Mouse (Mus musculus) thymus, adult 2 months (tissue): ENCODE data around the gene Dnajb4. TPM values are rescaled to one million over a fixed set of nuclear protein-coding genes. Genes with fewer than 3 reads are reported as not detected.
A peak's percentile ranks its signal among the peaks of the same experiment; 100 is the strongest.

Source experiments
- DNase-seq: peaks from one replicate; pipeline ENCODE4 v3.0.0; 2021
- H3K27ac ChIP-seq: fragments of 200-500 bp; 2 replicates; pipeline ENCODE4 v1.5.1; 2012; ENCODE audit warnings: low read length, control low read depth; ENCODE audit not compliant: control insufficient read depth, insufficient read depth
- H3K27me3 ChIP-seq: fragments of 200-500 bp; 2 replicates; pipeline ENCODE4 v1.6.1; 2012; ENCODE audit warnings: mild to moderate bottlenecking, low read length, moderate library complexity, mixed read lengths; ENCODE audit not compliant: control insufficient read depth, insufficient read depth
- H3K36me3 ChIP-seq: fragments of 200-500 bp; 2 replicates; pipeline ENCODE4 v1.6.1; 2012; ENCODE audit warnings: mild to moderate bottlenecking, low read length, moderate library complexity; ENCODE audit not compliant: control insufficient read depth, insufficient read depth
- H3K4me1 ChIP-seq: fragments of 200-500 bp; replicated peaks from 2 replicates; pipeline ENCODE4 v1.6.1; 2012; ENCODE audit warnings: low read length; ENCODE audit not compliant: control insufficient read depth, insufficient read depth
- H3K4me3 ChIP-seq: fragments of 200-500 bp; 2 replicates; pipeline ENCODE4 v1.5.1; 2012; ENCODE audit warnings: mild to moderate bottlenecking, low read length, control low read depth, moderate library complexity; ENCODE audit not compliant: control insufficient read depth, insufficient read depth
- CTCF ChIP-seq: fragments of 200-500 bp; IDR thresholded peaks from 2 replicates; pipeline ENCODE4 v1.5.1; 2012; ENCODE audit warnings: mild to moderate bottlenecking, control low read depth, low read length, moderate library complexity, borderline replicate concordance; ENCODE audit not compliant: control insufficient read depth, poor library complexity, insufficient read depth; ENCODE audit errors: extremely low read depth
- POLR2A ChIP-seq: fragments of 200-500 bp; IDR thresholded peaks from 2 replicates; pipeline ENCODE4 v1.6.1; 2012; ENCODE audit warnings: mild to moderate bottlenecking, low read length, control low read depth, moderate library complexity; ENCODE audit not compliant: control insufficient read depth, poor library complexity, insufficient read depth; ENCODE audit errors: extremely low read depth
- WGBS: fragments of 180-500 bp; shearing (Covaris S2); methylation state at CpG from one replicate; pipeline ENCODE4 v1.1.7; 2018; 5-methylcytosine and 5-hydroxymethylcytosine counted together
- polyA plus RNA-seq: library from polyadenylated mRNA; depleted of rRNA; stranded (reverse); fragments of >200 nt; gene quantifications from 2 replicates; pipeline ENCODE4 v1.2.3, GENCODE M21; 2012

Dnajb4 gene
- polyA plus RNA-seq, 1 experiment, result 9.2 TPM

- no peaks in the 10 kb centered on the region for H3K36me3 ChIP-seq
- H3K4me3 ChIP-seq, result no peak overlapping the region
- H3K4me1 ChIP-seq, result peaks cover 8% of the 10 kb centered on the region
- no peak for DNase-seq
- no peak overlapping the region for H3K27ac ChIP-seq
- WGBS, result 98% methylated on average over 10 of the region's 10 CpGs
- TF ChIP-seq CTCF, result no peak
- no peak for TF ChIP-seq POLR2A
- H3K27me3 ChIP-seq, result peaks cover 7% of the 10 kb centered on the region; the same call in 1 of the 2 replicates
Measured at GRCm38 (mm10) chr3:152168007-152168406, 42.1 kb downstream of the Dnajb4 start.

DNA sequence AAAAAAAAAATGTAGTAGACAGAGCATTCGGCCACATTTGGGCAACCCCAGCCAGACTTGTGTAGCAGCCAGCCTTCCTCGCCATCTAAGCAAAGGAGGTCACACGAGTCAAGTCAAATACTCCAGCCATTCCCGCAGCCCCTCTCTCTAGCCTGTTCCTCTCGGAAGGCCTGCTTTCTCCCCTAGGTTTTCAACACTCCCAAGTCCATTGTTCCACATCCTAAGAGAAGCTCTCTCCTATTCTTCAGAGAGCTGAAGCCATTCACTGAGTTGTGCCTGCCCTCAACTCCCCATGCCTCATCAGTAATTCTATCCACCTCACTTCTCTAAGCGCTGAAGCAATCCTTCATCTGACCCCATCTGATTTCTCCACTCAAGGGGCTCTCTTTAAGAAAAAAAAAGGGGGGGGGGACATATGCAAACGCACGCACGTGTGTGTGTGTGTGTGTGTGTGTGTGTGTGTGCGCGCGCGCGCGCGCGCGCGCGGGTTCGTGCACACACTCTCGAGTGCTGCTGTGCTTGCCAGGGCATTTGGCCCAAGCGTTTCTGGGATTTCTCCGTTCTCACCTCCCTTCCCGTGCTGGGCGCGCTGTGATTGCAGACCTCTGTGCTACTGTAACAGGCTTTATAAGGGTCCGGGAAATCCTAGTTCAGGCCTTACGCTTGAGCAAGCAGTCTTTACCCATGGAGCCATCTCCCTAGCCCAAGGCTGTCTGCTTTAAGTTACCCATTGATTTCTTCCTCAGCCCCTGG is 43.2 kb downstream of the Dnajb4 start:
- peaks cover 8% of the 10 kb centered on the region for H3K4me1 ChIP-seq
- H3K4me3 ChIP-seq, result no peak overlapping the region

GRCm38 (mm10) chr3:152166099-152166423 is 44.0 kb downstream of the Dnajb4 start, which contains the start of gene Gipc2:
Gene Gipc2, minus strand, starts transcription at chr3:152166230.
- peak within 1 kb of the TSS; percentile 39 for H3K4me3 ChIP-seq
- H3K27me3 ChIP-seq, result peaks cover 7% of the 10 kb centered on the region; the same call in 1 of the 2 replicates
- H3K36me3 ChIP-seq, result no peaks in the 10 kb centered on the region
- DNase-seq, result no peak
- 12% methylated on average over 10 of the region's 10 CpGs for WGBS
- TF ChIP-seq CTCF (no peak), POLR2A (no peak)
- H3K4me1 ChIP-seq, result peaks cover 8% of the 10 kb centered on the region
- H3K27ac ChIP-seq, result no peak within 1 kb of the TSS

More for the DNA sequence above, 43.2 kb downstream of the Dnajb4 start:
- DNase-seq, result no peak
- Histone ChIP-seq H3K27ac (no peak overlapping the region), H3K27me3 (peaks cover 7% of the 10 kb centered on the region; the same call in 1 of the 2 replicates), H3K36me3 (no peaks in the 10 kb centered on the region)
- WGBS, result 26% methylated on average over 29 of the region's 29 CpGs
- TF ChIP-seq POLR2A, result no peak
- TF ChIP-seq CTCF, result no peak

- Histone ChIP-seq H3K4me1 (peaks cover 10% of the 10 kb centered on the region), H3K27me3 (peaks cover 7% of the 10 kb centered on the region; the same call in 1 of the 2 replicates), H3K27ac (no peak overlapping the region), H3K4me3 (peak overlapping the region; percentile 39), H3K36me3 (no peaks in the 10 kb centered on the region)
- no peak for TF ChIP-seq CTCF
- DNase-seq, result peak; percentile 15
- WGBS, result 6% methylated on average over 53 of the region's 53 CpGs
Measured at GRCm38 (mm10) chr3:152165351-152166098, 44.6 kb downstream of the Dnajb4 start.

- Histone ChIP-seq H3K4me1 (peaks cover 11% of the 10 kb centered on the region), H3K4me3 (no peak overlapping the region), H3K27me3 (peaks cover 7% of the 10 kb centered on the region; the same call in 1 of the 2 replicates), H3K27ac (no peak overlapping the region), H3K36me3 (no peaks in the 10 kb centered on the region)
- DNase-seq, result no peak
- TF ChIP-seq CTCF (no peak), POLR2A (no peak)
- 62% methylated on average over 9 of the region's 9 CpGs for WGBS
Measured at GRCm38 (mm10) chr3:152165014-152165350, 45.1 kb downstream of the Dnajb4 start.

GRCm38 (mm10) chr3:152163320-152163719 is 46.8 kb downstream of the Dnajb4 start:
- DNase-seq, result no peak
- Histone ChIP-seq H3K27ac (no peak overlapping the region), H3K27me3 (peaks cover 7% of the 10 kb centered on the region; the same call in 1 of the 2 replicates), H3K4me3 (no peak overlapping the region), H3K36me3 (no peaks in the 10 kb centered on the region), H3K4me1 (peaks cover 11% of the 10 kb centered on the region)
- WGBS, result 93% methylated on average over 8 of the region's 8 CpGs
- no peak for TF ChIP-seq CTCF
- TF ChIP-seq POLR2A, result no peak

GRCm38 (mm10) chr3:152160607-152161006 is 49.5 kb downstream of the Dnajb4 start:
- no peak for DNase-seq
- Histone ChIP-seq H3K36me3 (no peaks in the 10 kb centered on the region), H3K27ac (no peak overlapping the region), H3K4me3 (no peak overlapping the region), H3K27me3 (peaks cover 7% of the 10 kb centered on the region; the same call in 1 of the 2 replicates), H3K4me1 (peaks cover 5% of the 10 kb centered on the region)
- 30% methylated on average over 4 of the region's 4 CpGs for WGBS
- TF ChIP-seq POLR2A (no peak), CTCF (no peak)
